Mouse (Mus musculus): ENCODE results near the gene Snrnp35. TPM values are rescaled to one million over a fixed set of nuclear protein-coding genes. Genes with fewer than 3 reads are reported as not detected.

Gene Snrnp35
- polyA plus RNA-seq (2015; fragmentation: Nextera tagmentation; extraction: Ambion mirVana) = 20.1 and 20.9 TPM in 2 replicates

- no peaks in the 10 kb centered on the region for H3K9me3 ChIP-seq (ENCODE audit: control insufficient read depth, low read length)
- ATAC-seq = peak; percentile 90
- WGBS = under 1% methylated on average over 48 of the region's 48 CpGs
Observed at GRCm38 (mm10) chr5:124482966-124483654, at the start of gene Snrnp35. Snrnp35 (plus strand) TSS chr5:124483134.

GRCm38 (mm10) chr5:124438229-124438628 lies 44.7 kb upstream of the Snrnp35 start:
- no peaks in the 10 kb centered on the region for H3K9me3 ChIP-seq (ENCODE audit: control insufficient read depth, low read length)
- H3K9ac ChIP-seq (ENCODE audit: low read depth, low read length) = 0 out of 2 replicates have a peak overlapping the region, but pooled peaks have one; percentile 22
- no peaks in the 10 kb centered on the region for H3K36me3 ChIP-seq (ENCODE audit: control insufficient read depth, insufficient read depth, low read length)
- no peak overlapping the region for H3K4me3 ChIP-seq (ENCODE audit: low read length)
- H3K4me1 ChIP-seq (ENCODE audit: control insufficient read depth, insufficient read depth, low read length) = peaks cover 2% of the 10 kb centered on the region; the same call in 1 of the 2 replicates
- peak overlapping the region; percentile 29; the same call in 1 of the 2 replicates for H3K27ac ChIP-seq (ENCODE audit: low read length)
- 86% methylated on average over 5 of the region's 5 CpGs for WGBS
- H3K4me2 ChIP-seq (ENCODE audit: low read depth, low read length) = no peak overlapping the region
- ATAC-seq = no peak
- no peaks in the 10 kb centered on the region for H3K27me3 ChIP-seq (replicated peaks; ENCODE audit: control insufficient read depth, insufficient read depth, low read length)

More at GRCm38 (mm10) chr5:124482966-124483654, at the start of gene Snrnp35:
- Histone ChIP-seq H3K4me2 (ENCODE audit: low read depth, low read length) (peak within 1 kb of the TSS; percentile 65), H3K9ac (ENCODE audit: low read depth, low read length) (peak within 1 kb of the TSS; percentile 86), H3K36me3 (ENCODE audit: control insufficient read depth, insufficient read depth, low read length) (no peaks in the 10 kb centered on the region), H3K27me3 (replicated peaks; ENCODE audit: control insufficient read depth, insufficient read depth, low read length) (no peaks in the 10 kb centered on the region), H3K4me1 (ENCODE audit: control insufficient read depth, insufficient read depth, low read length) (peaks cover 10% of the 10 kb centered on the region; the same call in 1 of the 2 replicates), H3K4me3 (ENCODE audit: low read length) (peak within 1 kb of the TSS; percentile 66), H3K27ac (ENCODE audit: low read length) (peak within 1 kb of the TSS; percentile 99)

GRCm38 (mm10) chr5:124438746-124439145 lies 44.2 kb upstream of the Snrnp35 start:
- 69% methylated on average over 5 of the region's 5 CpGs for WGBS
- H3K4me2 ChIP-seq (ENCODE audit: low read depth, low read length) = peak overlapping the region; percentile 96
- H3K36me3 ChIP-seq (ENCODE audit: control insufficient read depth, insufficient read depth, low read length) = no peaks in the 10 kb centered on the region
- H3K4me1 ChIP-seq (ENCODE audit: control insufficient read depth, insufficient read depth, low read length) = peaks cover 2% of the 10 kb centered on the region; the same call in 1 of the 2 replicates
- H3K9ac ChIP-seq (ENCODE audit: low read depth, low read length) = 0 out of 2 replicates have a peak overlapping the region, but pooled peaks have one; percentile 22
- no peaks in the 10 kb centered on the region for H3K27me3 ChIP-seq (replicated peaks; ENCODE audit: control insufficient read depth, insufficient read depth, low read length)
- peak overlapping the region; percentile 74 for H3K27ac ChIP-seq (ENCODE audit: low read length)
- H3K9me3 ChIP-seq (ENCODE audit: control insufficient read depth, low read length) = no peaks in the 10 kb centered on the region
- ATAC-seq = no peak
- H3K4me3 ChIP-seq (ENCODE audit: low read length) = peak overlapping the region; percentile 87

DNA sequence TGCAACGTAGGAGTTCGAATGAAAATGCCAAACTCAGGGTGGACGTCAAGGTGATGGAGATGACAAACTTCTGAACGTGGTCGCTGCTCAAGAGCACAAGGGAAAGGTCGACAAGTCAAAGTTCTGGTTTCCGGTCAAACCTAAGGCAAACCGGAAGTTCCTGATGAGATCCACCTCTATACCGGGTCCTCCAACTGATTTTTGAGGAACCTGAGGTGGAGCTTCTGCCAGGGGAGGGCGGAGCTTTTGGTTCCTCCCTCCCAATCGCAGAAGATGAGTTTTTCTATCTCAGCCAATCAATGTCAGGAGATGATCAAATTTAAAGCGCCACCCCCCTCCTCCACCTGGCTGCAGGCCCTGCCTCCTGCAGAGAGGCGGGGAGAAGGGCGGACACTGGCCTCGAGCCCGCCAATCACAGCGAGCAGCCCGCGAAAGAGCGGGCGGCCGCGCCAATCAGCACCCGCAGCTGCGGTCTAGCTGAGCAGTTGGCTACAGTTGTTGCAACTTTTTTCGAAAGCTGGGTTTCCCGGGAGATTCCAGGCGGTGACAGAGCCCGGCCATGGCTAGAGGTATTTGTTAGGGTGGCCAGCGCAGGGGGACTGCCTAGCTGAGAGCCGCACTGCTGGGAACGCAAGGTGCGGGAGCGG lies 43.4 kb upstream of the Snrnp35 start, which contains the start of gene Kmt5a:
Gene Kmt5a (plus strand): TSS at position 484 of the 647 bp plus-strand sequence.
- no peaks in the 10 kb centered on the region for H3K9me3 ChIP-seq (ENCODE audit: control insufficient read depth, low read length)

DNA sequence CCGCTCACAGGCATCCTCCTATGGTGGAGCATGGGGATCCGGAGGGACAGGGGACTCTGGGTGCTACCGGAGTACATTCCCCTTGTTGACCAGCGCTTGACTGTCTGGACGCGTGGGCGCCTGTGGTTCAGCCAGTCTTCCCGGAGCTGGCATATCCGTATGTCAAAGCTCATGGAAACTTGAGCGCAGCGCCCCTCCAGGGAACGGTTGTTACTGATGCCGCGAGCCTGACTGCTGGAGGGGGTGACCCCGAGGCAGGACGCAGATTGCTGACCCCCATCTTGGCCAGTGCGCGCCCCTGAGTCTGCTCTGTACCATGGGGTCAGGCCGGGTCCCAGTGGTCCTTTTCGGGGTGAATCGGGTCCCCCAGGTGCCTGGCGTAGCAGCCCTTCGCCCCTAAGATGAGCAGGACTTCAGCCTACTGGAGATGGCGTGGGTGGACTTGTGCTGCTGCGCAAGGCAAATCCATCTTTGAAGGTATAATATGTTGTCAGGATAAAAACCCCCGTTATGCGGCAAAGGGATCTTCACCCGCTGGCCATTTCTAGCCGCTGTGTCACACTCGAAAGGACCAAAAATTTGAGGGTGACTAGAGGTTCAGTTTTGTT lies 42.7 kb upstream of the Snrnp35 start:
- peak overlapping the region; percentile 87 for H3K4me3 ChIP-seq (ENCODE audit: low read length)
- ATAC-seq = peak; percentile 49; the same call in 1 of the 2 replicates
- WGBS = under 1% methylated on average over 30 of the region's 30 CpGs
- peak overlapping the region; percentile 85 for H3K9ac ChIP-seq (ENCODE audit: low read depth, low read length)
- H3K4me1 ChIP-seq (ENCODE audit: control insufficient read depth, insufficient read depth, low read length) = peaks cover 10% of the 10 kb centered on the region
- no peaks in the 10 kb centered on the region for H3K9me3 ChIP-seq (ENCODE audit: control insufficient read depth, low read length)
- H3K27me3 ChIP-seq (replicated peaks; ENCODE audit: control insufficient read depth, insufficient read depth, low read length) = no peaks in the 10 kb centered on the region
- H3K4me2 ChIP-seq (ENCODE audit: low read depth, low read length) = peak overlapping the region; percentile 96
- no peaks in the 10 kb centered on the region for H3K36me3 ChIP-seq (ENCODE audit: control insufficient read depth, insufficient read depth, low read length)
- peak overlapping the region; percentile 91 for H3K27ac ChIP-seq (ENCODE audit: low read length)

More for the DNA sequence above, 43.4 kb upstream of the Snrnp35 start, which contains the start of gene Kmt5a:
- Histone ChIP-seq H3K27ac (ENCODE audit: low read length) (peak within 1 kb of the TSS; percentile 91), H3K27me3 (replicated peaks; ENCODE audit: control insufficient read depth, insufficient read depth, low read length) (no peaks in the 10 kb centered on the region), H3K36me3 (ENCODE audit: control insufficient read depth, insufficient read depth, low read length) (no peaks in the 10 kb centered on the region), H3K4me1 (ENCODE audit: control insufficient read depth, insufficient read depth, low read length) (peaks cover 5% of the 10 kb centered on the region), H3K9ac (ENCODE audit: low read depth, low read length) (peak within 1 kb of the TSS; percentile 85), H3K4me3 (ENCODE audit: low read length) (peak within 1 kb of the TSS; percentile 87), H3K4me2 (ENCODE audit: low read depth, low read length) (peak within 1 kb of the TSS; percentile 96)
- peak; percentile 99 for ATAC-seq
- under 1% methylated on average over 34 of the region's 34 CpGs for WGBS

DNA sequence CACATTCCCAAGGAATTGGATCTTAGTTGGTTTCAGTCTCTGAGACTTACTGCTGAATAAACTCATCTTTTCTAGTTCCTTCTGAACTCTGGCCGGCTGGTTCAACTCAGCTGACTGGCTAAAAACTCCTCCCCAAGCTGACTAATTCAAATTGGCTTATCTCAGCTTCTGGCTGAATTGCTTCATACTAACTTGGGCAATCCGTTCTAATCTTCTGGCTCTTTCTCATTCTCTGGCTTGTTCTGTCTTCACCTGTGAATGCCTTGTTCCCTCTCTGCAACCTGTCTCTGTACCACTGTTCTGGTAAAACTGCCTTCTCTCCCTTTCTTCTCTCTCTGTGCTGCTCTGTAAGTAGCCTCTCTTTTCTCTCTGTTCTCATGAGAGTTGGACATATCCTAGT lies 40.3 kb upstream of the Snrnp35 start:
- Histone ChIP-seq H3K9me3 (ENCODE audit: control insufficient read depth, low read length) (no peaks in the 10 kb centered on the region), H3K4me3 (ENCODE audit: low read length) (no peak overlapping the region), H3K4me2 (ENCODE audit: low read depth, low read length) (no peak overlapping the region), H3K36me3 (ENCODE audit: control insufficient read depth, insufficient read depth, low read length) (no peaks in the 10 kb centered on the region), H3K27ac (ENCODE audit: low read length) (no peak overlapping the region), H3K4me1 (ENCODE audit: control insufficient read depth, insufficient read depth, low read length) (peaks cover 19% of the 10 kb centered on the region), H3K9ac (ENCODE audit: low read depth, low read length) (no peak overlapping the region), H3K27me3 (replicated peaks; ENCODE audit: control insufficient read depth, insufficient read depth, low read length) (no peaks in the 10 kb centered on the region)
- 63% methylated on average over 2 of the region's 2 CpGs for WGBS
- no peak for ATAC-seq

- peak overlapping the region; percentile 91 for H3K4me2 ChIP-seq (ENCODE audit: low read depth, low read length)
- H3K4me3 ChIP-seq (ENCODE audit: low read length) = peak overlapping the region; percentile 88; the same call in 1 of the 2 replicates
- 73% methylated on average over 3 of the region's 3 CpGs for WGBS
- peaks cover 26% of the 10 kb centered on the region for H3K4me1 ChIP-seq (ENCODE audit: control insufficient read depth, insufficient read depth, low read length)
- H3K9ac ChIP-seq (ENCODE audit: low read depth, low read length) = 0 out of 2 replicates have a peak overlapping the region, but pooled peaks have one; percentile 91
- H3K27ac ChIP-seq (ENCODE audit: low read length) = peak overlapping the region; percentile 96
- ATAC-seq = no peak
- 0 out of 2 replicates have a peak, but pooled peaks cover 8% of the 10 kb centered on the region for H3K36me3 ChIP-seq (ENCODE audit: control insufficient read depth, insufficient read depth, low read length)
- H3K9me3 ChIP-seq (ENCODE audit: control insufficient read depth, low read length) = no peaks in the 10 kb centered on the region
- H3K27me3 ChIP-seq (replicated peaks; ENCODE audit: control insufficient read depth, insufficient read depth, low read length) = no peaks in the 10 kb centered on the region
Observed at GRCm38 (mm10) chr5:124444208-124444607, 38.7 kb upstream of the Snrnp35 start.

GRCm38 (mm10) chr5:124444661-124445561 lies 38.0 kb upstream of the Snrnp35 start:
- Histone ChIP-seq H3K36me3 (ENCODE audit: control insufficient read depth, insufficient read depth, low read length) (0 out of 2 replicates have a peak, but pooled peaks cover 8% of the 10 kb centered on the region), H3K9me3 (ENCODE audit: control insufficient read depth, low read length) (no peaks in the 10 kb centered on the region), H3K9ac (ENCODE audit: low read depth, low read length) (peak overlapping the region; percentile 91), H3K4me1 (ENCODE audit: control insufficient read depth, insufficient read depth, low read length) (peaks cover 28% of the 10 kb centered on the region), H3K4me2 (ENCODE audit: low read depth, low read length) (peak overlapping the region; percentile 91), H3K27me3 (replicated peaks; ENCODE audit: control insufficient read depth, insufficient read depth, low read length) (no peaks in the 10 kb centered on the region), H3K27ac (ENCODE audit: low read length) (peak overlapping the region; percentile 96), H3K4me3 (ENCODE audit: low read length) (peak overlapping the region; percentile 88)
- peak; percentile 83 for ATAC-seq
- WGBS = 4% methylated on average over 61 of the region's 66 CpGs
